Comparison of ENCODE assay signal across 15 mouse cellular contexts in genomic region chr2:33935756-33936155, GRCm38 (mm10). TPM values are rescaled to one million over a fixed set of nuclear protein-coding genes. Genes with fewer than 3 reads are reported as not detected.
DNase-seq lines count a peak whose midpoint lies in the region; ATAC-seq lines count a peak whose summit lies in the region.
"Had no signal": no experiment of that assay in that cellular context is flagged by ENCODE, and none has a peak within 500 bp of the region (broad histone marks: within the 10 kb centered on the region; RNA-seq: fewer than 3 reads in every experiment).

No protein-coding gene starts in this region.

- H3K27me3 ChIP-seq in heart, embryonic 12.5 days (replicated peaks), result no peaks in the 10 kb centered on the region
- no peaks in the 10 kb centered on the region for H3K27me3 ChIP-seq in neural tube, embryonic 13.5 days
- no peaks in the 10 kb centered on the region for H3K27me3 ChIP-seq in hindbrain, embryonic 16.5 days (replicated peaks; ENCODE audit: control insufficient read depth, insufficient read depth, low read length)
- H3K27me3 ChIP-seq: heart, embryonic 13.5 days had no signal

- H3K36me3 ChIP-seq in heart, embryonic 12.5 days, result no peaks in the 10 kb centered on the region
- H3K36me3 ChIP-seq in neural tube, embryonic 13.5 days, result no peaks in the 10 kb centered on the region
- H3K36me3 ChIP-seq in hindbrain, embryonic 16.5 days (ENCODE audit: control insufficient read depth, insufficient read depth, low read length), result no peaks in the 10 kb centered on the region
- H3K36me3 ChIP-seq: heart, embryonic 13.5 days had no signal

- H3K9me3 ChIP-seq in heart, embryonic 12.5 days (replicated peaks), result peaks cover 4% of the 10 kb centered on the region; the same call in 1 of the 2 replicates
- no peaks in the 10 kb centered on the region for H3K9me3 ChIP-seq in neural tube, embryonic 13.5 days
- H3K9me3 ChIP-seq in hindbrain, embryonic 16.5 days (ENCODE audit: control insufficient read depth, low read length), result no peaks in the 10 kb centered on the region
- H3K9me3 ChIP-seq: heart, embryonic 13.5 days had no signal

- WGBS in heart, embryonic 12.5 days, result 66% methylated on average over 9 of the region's 9 CpGs
- 38% methylated on average over 9 of the region's 9 CpGs for WGBS in neural tube, embryonic 13.5 days
- WGBS in hindbrain, embryonic 16.5 days, result 23% methylated on average over 9 of the region's 9 CpGs

- no peak for ATAC-seq in heart, embryonic 12.5 days (ENCODE audit: insufficient number of reproducible peaks, low FRiP score)
- ATAC-seq in neural tube, embryonic 13.5 days (ENCODE audit: low read depth), result no peak; the same call in 1 of the 2 replicates
- no peak for ATAC-seq in hindbrain, embryonic 16.5 days

- H3K4me3 ChIP-seq in heart, embryonic 12.5 days, result no peak overlapping the region
- no peak overlapping the region for H3K4me3 ChIP-seq in neural tube, embryonic 13.5 days
- H3K4me3 ChIP-seq in hindbrain, embryonic 16.5 days (ENCODE audit: low read length), result no peak overlapping the region
- H3K4me3 ChIP-seq: heart, embryonic 13.5 days; myocyte had no signal

- no peak overlapping the region for H3K4me2 ChIP-seq in heart, embryonic 12.5 days
- no peak overlapping the region for H3K4me2 ChIP-seq in neural tube, embryonic 13.5 days
- H3K4me2 ChIP-seq in hindbrain, embryonic 16.5 days (ENCODE audit: low read length), result peak overlapping the region; percentile 22
- H3K4me2 ChIP-seq: heart, embryonic 13.5 days; lung, embryonic 14.5 days had no signal

- H3K4me1 ChIP-seq in heart, embryonic 12.5 days (replicated peaks), result no peaks in the 10 kb centered on the region
- H3K4me1 ChIP-seq in neural tube, embryonic 13.5 days (replicated peaks), result peaks cover 11% of the 10 kb centered on the region
- H3K4me1 ChIP-seq in hindbrain, embryonic 16.5 days (ENCODE audit: control insufficient read depth, insufficient read depth, low read depth, low read length), result peaks cover 4% of the 10 kb centered on the region; the same call in 1 of the 2 replicates
- H3K4me1 ChIP-seq: heart, embryonic 13.5 days had no signal

- H3K27ac ChIP-seq in heart, embryonic 12.5 days (ENCODE audit: poor library complexity, severe bottlenecking), result no peak overlapping the region
- H3K27ac ChIP-seq in neural tube, embryonic 13.5 days (replicated peaks), result peak overlapping the region; percentile 49
- H3K27ac ChIP-seq in hindbrain, embryonic 16.5 days (ENCODE audit: low read depth, low read length), result 0 out of 2 replicates have a peak overlapping the region, but pooled peaks have one; percentile 25
- H3K27ac ChIP-seq: heart, embryonic 13.5 days had no signal

- H3K9ac ChIP-seq in heart, embryonic 12.5 days, result no peak overlapping the region
- no peak overlapping the region for H3K9ac ChIP-seq in neural tube, embryonic 13.5 days
- no peak overlapping the region for H3K9ac ChIP-seq in hindbrain, embryonic 16.5 days (ENCODE audit: low read depth, low read length)
- H3K9ac ChIP-seq: heart, embryonic 13.5 days; lung, embryonic 14.5 days had no signal

- peak; percentile 21 for DNase-seq in heart, adult 11 months
- DNase-seq in neural tube, embryonic 10.5 days (ENCODE audit: extremely low spot score, low spot score), result no peak
- peak; percentile 26 to 39 for DNase-seq in right cerebral cortex, postnatal 36 days (ENCODE audit: low spot score in 2 of 2)
- no peak for DNase-seq in heart, postnatal 4 days
- no peak for DNase-seq in layer of hippocampus, adult 9-11 months
- DNase-seq: cerebellum, adult 11-12 months; gastrocnemius, postnatal 36 days; kidney, adult 2 months; liver; lung, embryonic 14.5 days had no signal

RNA-seq across cellular contexts. Expression of gene Mvb12b, which starts 48.0 kb away (rescaled TPM):
- 16.1 and 16.6 TPM in 2 replicates for polyA plus RNA-seq in heart, embryonic 12.5 days (2016; fragmentation: Nextera tagmentation; extraction: Ambion mirVana)
- 60.5 and 67.6 TPM in 2 replicates for polyA plus RNA-seq in neural tube, embryonic 13.5 days (2015; fragmentation: Nextera tagmentation; extraction: Ambion mirVana)
- 43.9 and 46.5 TPM in 2 replicates for polyA plus RNA-seq in hindbrain, embryonic 16.5 days (2015; fragmentation: Nextera tagmentation; extraction: Ambion mirVana)
- total RNA-seq in heart, postnatal 4 days (2021), result 10 to 100 TPM; 28.1 to 29.3 TPM

Comparison
In these comparisons a context has a peak if more than half of its experiments do, and no peak if none do; other contexts are left out.
1. DNase-seq: peak in heart, adult 11 months (single experiment) and right cerebral cortex, postnatal 36 days (2 of 2); none in neural tube, embryonic 10.5 days (single experiment), heart, postnatal 4 days (single experiment) and layer of hippocampus, adult 9-11 months (single experiment).